Mouse (Mus musculus): Measurements from ENCODE around the gene Sgsm1. TPM values are rescaled to one million over a fixed set of nuclear protein-coding genes. Genes with fewer than 3 reads are reported as not detected.

Sgsm1 gene
- polyA plus RNA-seq, 1 experiment from 2014 or later = 7.7 TPM

DNA sequence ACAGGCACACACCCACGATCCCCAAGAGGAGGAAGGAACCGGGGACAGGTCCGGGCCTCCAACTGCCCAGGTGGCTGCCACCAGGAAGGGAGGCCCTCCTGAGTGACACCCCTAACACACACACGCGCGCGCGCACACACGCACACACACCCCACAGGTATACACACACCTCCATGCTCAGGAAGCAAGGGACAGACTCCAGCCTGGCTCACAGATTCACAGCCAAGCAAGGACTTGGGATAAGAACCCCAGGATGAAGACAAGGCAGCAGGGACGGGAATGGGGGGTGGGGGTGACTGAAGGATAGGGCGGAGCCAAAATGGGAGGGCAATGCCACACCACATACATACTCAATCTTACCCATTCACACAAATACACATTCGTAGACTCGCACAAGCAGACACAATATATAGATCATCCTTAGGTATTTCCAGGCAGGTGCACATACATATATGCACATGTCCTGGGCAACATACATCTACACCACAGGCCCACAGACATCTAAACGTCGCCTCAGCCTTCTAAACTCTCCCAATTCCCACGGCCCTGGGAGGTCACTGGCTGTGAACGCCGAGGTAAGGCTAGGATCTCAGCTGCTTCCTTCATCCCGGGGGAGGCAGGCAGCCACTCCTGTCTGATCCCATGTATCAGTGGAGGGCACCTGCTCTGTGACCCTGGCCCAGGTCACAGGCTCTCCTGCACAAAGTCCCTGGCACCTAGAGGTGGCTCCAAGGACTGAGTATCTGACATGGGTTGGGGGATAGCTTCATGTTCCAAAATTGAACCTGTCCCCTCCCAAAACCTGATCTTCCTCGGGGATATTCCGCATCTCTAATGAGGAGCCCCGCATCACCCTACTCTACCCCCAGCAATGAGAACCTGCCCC lies 852 bp downstream of the Sgsm1 start:
- H3K36me3 ChIP-seq (ENCODE audit: control insufficient read depth, insufficient read depth, low read length) = no peaks in the 10 kb centered on the region
- no peaks in the 10 kb centered on the region for H3K9me3 ChIP-seq (ENCODE audit: control insufficient read depth, low read length)
- H3K27ac ChIP-seq (replicated peaks; ENCODE audit: low read depth, low read length) = no peak overlapping the region
- 61% methylated on average over 22 of the region's 22 CpGs for WGBS
- peaks cover 13% of the 10 kb centered on the region for H3K27me3 ChIP-seq (ENCODE audit: control insufficient read depth, insufficient read depth, low read length)
- H3K4me2 ChIP-seq (ENCODE audit: low read depth, severe bottlenecking) = peak overlapping the region; percentile 84
- peaks cover 22% of the 10 kb centered on the region for H3K4me1 ChIP-seq (ENCODE audit: control insufficient read depth, insufficient read depth, low read length)
- DNase-seq (ENCODE audit: low spot score) = no peak
- H3K9ac ChIP-seq (ENCODE audit: low read length) = no peak overlapping the region
- ATAC-seq (ENCODE audit: insufficient number of reproducible peaks, low FRiP score, low TSS enrichment, low read depth) = no peak
- H3K4me3 ChIP-seq (ENCODE audit: low read depth, low read length) = peak overlapping the region; percentile 58

DNA sequence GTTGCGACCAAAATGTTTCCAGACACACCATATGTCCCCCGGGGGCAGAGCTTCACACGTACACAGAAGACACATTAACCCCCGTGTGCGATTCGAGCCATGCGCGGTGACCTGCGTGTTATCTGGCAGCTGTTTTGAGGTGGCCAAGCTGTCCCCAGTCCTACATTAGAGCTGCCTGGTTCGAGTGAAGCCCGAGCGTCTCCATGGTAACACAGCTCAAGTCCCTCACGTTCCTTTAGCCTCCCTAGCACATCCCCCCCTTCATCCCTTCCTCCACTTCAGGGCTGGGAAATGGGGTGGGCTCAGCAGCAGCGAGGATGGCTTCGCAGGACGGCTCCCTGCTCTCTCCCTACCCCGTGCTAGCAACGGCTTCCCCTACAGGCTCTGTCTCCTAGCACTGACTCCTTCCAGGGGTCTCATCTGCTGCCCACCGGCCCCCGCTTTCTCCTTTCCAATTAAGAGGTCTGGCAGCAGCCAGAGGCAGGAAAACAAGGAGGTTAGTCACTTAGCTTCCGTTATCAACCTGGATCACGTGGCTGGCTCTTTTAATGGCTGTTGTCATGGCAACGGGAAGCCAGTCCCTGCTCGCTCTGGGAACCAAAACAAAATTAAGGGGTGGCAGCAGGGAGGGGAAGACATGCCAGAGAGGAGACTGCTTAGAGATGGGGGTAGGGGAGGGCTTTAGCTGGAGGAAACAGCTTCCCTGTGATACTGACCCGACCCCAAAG lies 3.7 kb downstream of the Sgsm1 start:
- no peaks in the 10 kb centered on the region for H3K9me3 ChIP-seq (ENCODE audit: control insufficient read depth, low read length)
- H3K4me2 ChIP-seq (ENCODE audit: low read depth, severe bottlenecking) = peak overlapping the region; percentile 79
- H3K27me3 ChIP-seq (ENCODE audit: control insufficient read depth, insufficient read depth, low read length) = peaks cover 13% of the 10 kb centered on the region
- H3K4me1 ChIP-seq (ENCODE audit: control insufficient read depth, insufficient read depth, low read length) = peaks cover 22% of the 10 kb centered on the region
- H3K4me3 ChIP-seq (ENCODE audit: low read depth, low read length) = peak overlapping the region; percentile 28
- no peak overlapping the region for H3K27ac ChIP-seq (replicated peaks; ENCODE audit: low read depth, low read length)
- 6% methylated on average over 24 of the region's 25 CpGs for WGBS
- H3K36me3 ChIP-seq (ENCODE audit: control insufficient read depth, insufficient read depth, low read length) = no peaks in the 10 kb centered on the region
- peak; percentile 77 for DNase-seq (ENCODE audit: low spot score)
- ATAC-seq (ENCODE audit: insufficient number of reproducible peaks, low FRiP score, low TSS enrichment, low read depth) = peak; percentile 39; the same call in 1 of the 2 replicates
- H3K9ac ChIP-seq (ENCODE audit: low read length) = peak overlapping the region; percentile 32; the same call in 1 of the 2 replicates

DNA sequence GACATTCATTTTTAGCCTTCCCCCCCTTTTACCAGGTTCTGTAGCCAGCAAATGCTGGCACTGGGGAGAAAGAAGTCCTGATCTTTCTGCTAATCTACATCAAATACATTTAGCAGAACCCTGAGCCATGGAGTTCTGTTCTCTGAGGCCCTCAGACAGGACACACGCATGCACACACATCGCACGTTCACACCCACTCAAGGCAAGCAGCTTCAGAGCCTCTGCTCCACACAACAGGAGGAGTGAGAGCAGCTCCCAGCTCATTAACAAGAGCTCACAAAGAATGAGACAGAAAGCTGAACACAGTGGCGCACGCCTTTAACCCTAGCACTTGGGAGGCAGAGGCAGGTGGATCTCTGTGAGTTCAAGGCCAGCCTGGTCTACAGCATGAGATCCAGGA lies 6.1 kb downstream of the Sgsm1 start:
- ATAC-seq (ENCODE audit: insufficient number of reproducible peaks, low FRiP score, low TSS enrichment, low read depth) = no peak

DNA sequence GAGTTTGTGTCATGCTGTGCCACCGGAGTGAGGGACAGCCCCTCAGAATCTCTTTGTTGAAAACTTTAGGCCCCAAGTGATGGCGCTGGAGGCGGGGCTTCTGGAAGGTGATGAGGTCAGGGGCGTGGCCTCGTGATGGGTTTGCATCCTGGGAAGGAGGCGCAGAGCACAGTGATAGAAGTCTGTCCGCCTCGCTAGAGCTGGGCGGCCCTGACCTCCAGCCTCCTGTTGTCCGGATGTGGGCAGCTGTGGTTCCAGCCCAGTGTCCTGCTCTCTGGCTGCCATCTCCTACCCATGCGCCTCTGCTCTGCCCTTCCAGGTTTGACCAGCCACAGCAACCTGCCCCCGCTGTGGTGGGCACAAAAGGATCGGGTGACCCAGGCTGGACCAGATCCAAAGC lies 8.7 kb downstream of the Sgsm1 start:
- ATAC-seq (ENCODE audit: insufficient number of reproducible peaks, low FRiP score, low TSS enrichment, low read depth) = no peak
- no peak overlapping the region for H3K4me2 ChIP-seq (ENCODE audit: low read depth, severe bottlenecking)
- H3K27ac ChIP-seq (replicated peaks; ENCODE audit: low read depth, low read length) = no peak overlapping the region
- no peak overlapping the region for H3K9ac ChIP-seq (ENCODE audit: low read length)
- H3K36me3 ChIP-seq (ENCODE audit: control insufficient read depth, insufficient read depth, low read length) = no peaks in the 10 kb centered on the region
- H3K27me3 ChIP-seq (ENCODE audit: control insufficient read depth, insufficient read depth, low read length) = no peaks in the 10 kb centered on the region; the same call in 1 of the 2 replicates
- DNase-seq (ENCODE audit: low spot score) = no peak
- 14% methylated on average over 13 of the region's 13 CpGs for WGBS
- H3K4me3 ChIP-seq (ENCODE audit: low read depth, low read length) = no peak overlapping the region
- peaks cover 4% of the 10 kb centered on the region; the same call in 1 of the 2 replicates for H3K4me1 ChIP-seq (ENCODE audit: control insufficient read depth, insufficient read depth, low read length)
- no peaks in the 10 kb centered on the region for H3K9me3 ChIP-seq (ENCODE audit: control insufficient read depth, low read length)

More for the DNA sequence above, 6.1 kb downstream of the Sgsm1 start:
- peaks cover 5% of the 10 kb centered on the region for H3K27me3 ChIP-seq (ENCODE audit: control insufficient read depth, insufficient read depth, low read length)
- peaks cover 15% of the 10 kb centered on the region for H3K4me1 ChIP-seq (ENCODE audit: control insufficient read depth, insufficient read depth, low read length)
- no peaks in the 10 kb centered on the region for H3K9me3 ChIP-seq (ENCODE audit: control insufficient read depth, low read length)
- 92% methylated on average over 5 of the region's 5 CpGs for WGBS
- H3K4me3 ChIP-seq (ENCODE audit: low read depth, low read length) = no peak overlapping the region
- H3K9ac ChIP-seq (ENCODE audit: low read length) = no peak overlapping the region
- H3K36me3 ChIP-seq (ENCODE audit: control insufficient read depth, insufficient read depth, low read length) = no peaks in the 10 kb centered on the region
- no peak overlapping the region for H3K4me2 ChIP-seq (ENCODE audit: low read depth, severe bottlenecking)
- H3K27ac ChIP-seq (replicated peaks; ENCODE audit: low read depth, low read length) = no peak overlapping the region
- DNase-seq (ENCODE audit: low spot score) = no peak

DNA sequence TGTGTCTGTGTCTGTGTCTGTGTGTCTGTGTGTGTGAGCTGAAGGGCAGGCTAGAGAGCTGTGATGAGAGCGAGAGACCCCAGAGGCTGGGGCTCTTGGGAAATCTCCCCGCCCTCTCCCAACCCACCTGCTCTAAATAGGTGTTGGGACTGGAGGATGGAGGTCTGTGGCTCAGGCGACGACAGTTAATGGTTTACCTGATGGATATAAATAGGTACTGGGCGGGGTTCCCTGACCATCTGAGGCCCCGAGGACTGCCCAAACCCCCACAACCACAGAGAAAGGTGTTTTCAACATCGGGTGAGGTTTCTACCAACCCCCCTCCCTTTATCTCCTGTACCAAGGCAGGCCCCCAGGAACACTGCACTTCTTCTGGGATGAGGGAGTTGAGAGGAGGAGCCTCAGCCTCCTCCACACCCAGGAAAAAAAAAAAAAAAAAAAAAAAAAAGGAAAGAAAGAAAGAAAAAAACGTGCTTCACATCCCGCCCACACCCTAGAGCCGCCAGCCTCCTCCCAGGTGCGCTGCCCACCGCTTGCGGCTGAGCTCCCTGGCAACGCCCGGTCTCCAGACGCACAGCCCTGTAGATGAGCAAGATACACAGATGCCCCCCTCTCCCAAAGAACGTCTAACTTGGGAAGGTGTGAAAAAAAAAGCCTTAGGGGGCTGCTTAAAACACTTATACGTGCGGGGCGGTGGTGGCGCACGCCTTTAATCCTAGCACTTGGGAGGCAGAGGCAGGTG lies 10.3 kb downstream of the Sgsm1 start:
- no peak for ATAC-seq (ENCODE audit: insufficient number of reproducible peaks, low FRiP score, low TSS enrichment, low read depth)
- 75% methylated on average over 22 of the region's 22 CpGs for WGBS
- Histone ChIP-seq H3K36me3 (ENCODE audit: control insufficient read depth, insufficient read depth, low read length) (no peaks in the 10 kb centered on the region), H3K4me1 (ENCODE audit: control insufficient read depth, insufficient read depth, low read length) (no peaks in the 10 kb centered on the region), H3K4me3 (ENCODE audit: low read depth, low read length) (no peak overlapping the region), H3K9me3 (ENCODE audit: control insufficient read depth, low read length) (no peaks in the 10 kb centered on the region), H3K27ac (replicated peaks; ENCODE audit: low read depth, low read length) (no peak overlapping the region), H3K4me2 (ENCODE audit: low read depth, severe bottlenecking) (no peak overlapping the region), H3K9ac (ENCODE audit: low read length) (no peak overlapping the region), H3K27me3 (ENCODE audit: control insufficient read depth, insufficient read depth, low read length) (no peaks in the 10 kb centered on the region; the same call in 1 of the 2 replicates)
- no peak for DNase-seq (ENCODE audit: low spot score)

DNA sequence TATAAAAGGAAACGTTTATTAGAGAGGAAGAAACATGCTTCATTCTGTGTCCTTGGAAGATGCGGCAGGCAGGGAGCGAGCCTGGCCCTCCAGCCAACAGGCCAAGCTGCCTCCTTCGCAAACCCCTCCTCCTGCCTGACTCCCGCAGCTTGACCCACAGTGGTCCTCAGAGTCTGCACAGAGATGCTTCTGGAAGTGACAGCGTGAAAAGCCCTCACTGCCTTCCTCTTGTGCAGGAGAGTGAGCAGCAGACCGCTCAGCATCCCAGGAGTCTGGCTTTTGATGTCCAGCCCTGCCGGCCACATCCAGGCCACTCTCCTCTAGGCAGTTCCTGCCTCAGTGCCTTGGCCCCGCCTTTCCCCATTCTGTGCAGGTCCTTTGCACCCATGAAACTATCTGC lies 11.2 kb downstream of the Sgsm1 start:
- Histone ChIP-seq H3K36me3 (ENCODE audit: control insufficient read depth, insufficient read depth, low read length) (no peaks in the 10 kb centered on the region), H3K27ac (replicated peaks; ENCODE audit: low read depth, low read length) (no peak overlapping the region), H3K27me3 (ENCODE audit: control insufficient read depth, insufficient read depth, low read length) (no peaks in the 10 kb centered on the region; the same call in 1 of the 2 replicates), H3K4me1 (ENCODE audit: control insufficient read depth, insufficient read depth, low read length) (no peaks in the 10 kb centered on the region), H3K4me2 (ENCODE audit: low read depth, severe bottlenecking) (no peak overlapping the region), H3K4me3 (ENCODE audit: low read depth, low read length) (no peak overlapping the region), H3K9ac (ENCODE audit: low read length) (no peak overlapping the region), H3K9me3 (ENCODE audit: control insufficient read depth, low read length) (no peaks in the 10 kb centered on the region)
- 50% methylated on average over 9 of the region's 9 CpGs for WGBS
- ATAC-seq (ENCODE audit: insufficient number of reproducible peaks, low FRiP score, low TSS enrichment, low read depth) (no peak), DNase-seq (ENCODE audit: low spot score) (no peak)

DNA sequence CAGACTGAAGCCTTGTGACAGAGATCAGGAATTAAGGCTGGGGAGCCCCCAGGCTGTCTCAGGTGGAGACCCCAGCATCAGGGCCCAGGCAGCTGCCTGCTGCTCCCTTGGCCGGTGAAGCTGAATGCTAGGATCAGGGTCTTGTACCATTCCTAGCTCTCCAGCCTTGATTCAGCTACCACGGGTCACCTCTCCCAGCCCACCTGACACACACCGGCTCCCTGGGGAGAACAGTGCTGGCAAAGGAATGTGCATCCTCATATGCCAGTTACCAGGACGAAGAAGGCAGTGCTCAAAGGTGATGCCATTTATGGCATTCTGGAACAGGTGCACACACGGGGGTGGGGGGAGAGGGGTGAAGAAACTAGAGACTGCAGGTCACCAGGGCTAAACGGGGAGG lies 11.8 kb downstream of the Sgsm1 start:
- no peaks in the 10 kb centered on the region for H3K4me1 ChIP-seq (ENCODE audit: control insufficient read depth, insufficient read depth, low read length)
- no peak overlapping the region for H3K4me3 ChIP-seq (ENCODE audit: low read depth, low read length)
- 74% methylated on average over 6 of the region's 6 CpGs for WGBS
- DNase-seq (ENCODE audit: low spot score) = no peak
- H3K9me3 ChIP-seq (ENCODE audit: control insufficient read depth, low read length) = no peaks in the 10 kb centered on the region
- no peak overlapping the region for H3K9ac ChIP-seq (ENCODE audit: low read length)
- no peak overlapping the region for H3K27ac ChIP-seq (replicated peaks; ENCODE audit: low read depth, low read length)
- H3K36me3 ChIP-seq (ENCODE audit: control insufficient read depth, insufficient read depth, low read length) = no peaks in the 10 kb centered on the region
- no peak overlapping the region for H3K4me2 ChIP-seq (ENCODE audit: low read depth, severe bottlenecking)
- H3K27me3 ChIP-seq (ENCODE audit: control insufficient read depth, insufficient read depth, low read length) = no peaks in the 10 kb centered on the region; the same call in 1 of the 2 replicates
- ATAC-seq (ENCODE audit: insufficient number of reproducible peaks, low FRiP score, low TSS enrichment, low read depth) = no peak

DNA sequence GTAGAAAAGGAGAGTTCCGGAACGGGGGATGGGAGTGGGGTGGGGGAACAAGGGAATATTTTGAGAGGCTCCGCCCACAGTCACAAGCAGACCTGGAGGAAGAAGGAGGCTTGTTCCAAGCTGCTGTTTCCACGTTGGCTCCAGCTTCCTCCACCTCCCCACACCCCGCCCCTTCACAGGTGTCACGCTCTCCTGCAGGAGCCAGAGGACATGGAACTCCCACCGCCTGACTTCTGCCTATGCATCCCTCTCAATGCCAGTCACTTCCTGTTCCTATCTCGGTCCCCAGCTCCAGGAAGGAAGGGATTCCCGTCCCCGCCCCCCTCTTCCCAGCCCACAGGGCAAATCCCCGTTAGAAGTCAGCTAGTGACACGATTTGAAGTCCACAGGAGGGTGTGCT lies 12.5 kb downstream of the Sgsm1 start:
- Histone ChIP-seq H3K4me2 (ENCODE audit: low read depth, severe bottlenecking) (no peak overlapping the region), H3K27me3 (ENCODE audit: control insufficient read depth, insufficient read depth, low read length) (no peaks in the 10 kb centered on the region; the same call in 1 of the 2 replicates)

More for the DNA sequence above, 12.5 kb downstream of the Sgsm1 start:
- WGBS = 20% methylated on average over 12 of the region's 12 CpGs
- H3K4me1 ChIP-seq (ENCODE audit: control insufficient read depth, insufficient read depth, low read length) = no peaks in the 10 kb centered on the region
- no peaks in the 10 kb centered on the region for H3K36me3 ChIP-seq (ENCODE audit: control insufficient read depth, insufficient read depth, low read length)
- ATAC-seq (ENCODE audit: insufficient number of reproducible peaks, low FRiP score, low TSS enrichment, low read depth) (no peak), DNase-seq (ENCODE audit: low spot score) (no peak)
- H3K9ac ChIP-seq (ENCODE audit: low read length) = no peak overlapping the region
- no peak overlapping the region for H3K4me3 ChIP-seq (ENCODE audit: low read depth, low read length)
- no peaks in the 10 kb centered on the region for H3K9me3 ChIP-seq (ENCODE audit: control insufficient read depth, low read length)
- H3K27ac ChIP-seq (replicated peaks; ENCODE audit: low read depth, low read length) = no peak overlapping the region
